In the genomic region with DNA sequence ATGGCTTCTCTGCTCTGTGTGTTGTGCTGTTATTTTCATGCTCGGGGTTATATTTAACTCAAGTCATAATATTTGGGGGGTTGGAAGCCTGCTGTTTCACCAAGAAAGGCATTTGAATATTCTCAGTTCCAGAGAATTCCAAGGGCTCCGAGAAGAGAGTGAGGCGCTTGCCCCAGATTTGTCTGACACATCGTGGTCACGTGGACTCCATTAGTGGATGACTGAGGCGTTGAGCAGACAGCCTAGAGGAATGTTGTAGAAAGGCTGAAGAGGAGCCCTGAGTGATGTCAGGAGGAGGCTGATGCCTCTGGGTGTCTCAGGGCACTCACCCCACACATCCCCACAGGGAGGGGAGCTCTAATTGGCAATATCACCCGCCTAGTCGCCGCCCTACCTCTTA, we compare ENCODE assay signal across 19 mouse cellular contexts.
DNase-seq lines count a peak whose midpoint lies in the region; ATAC-seq and TF ChIP-seq lines count a peak whose summit lies in the region.
"Had no signal": no experiment of that assay in that cellular context is flagged by ENCODE, and none has a peak within 500 bp of the region (broad histone marks: within the 10 kb centered on the region; RNA-seq: fewer than 3 reads in every experiment).

No protein-coding gene starts in this region.

- no peak overlapping the region for H3K27ac ChIP-seq in heart, embryonic 11.5 days (ENCODE audit: low read depth, low read length)
- H3K27ac ChIP-seq in heart, adult 2 months = no peak overlapping the region
- peak overlapping the region; percentile 38; the same call in 1 of the 2 replicates for H3K27ac ChIP-seq in midbrain, postnatal 0 days (ENCODE audit: low read depth, low read length)
- no peak overlapping the region for H3K27ac ChIP-seq in midbrain, embryonic 11.5 days (ENCODE audit: low read depth, low read length)
- H3K27ac ChIP-seq: embryonic facial prominence, embryonic 12.5 days; gastrocnemius, adult 2 months; hindbrain, embryonic 15.5 days; kidney, embryonic 15.5 days; neural tube, embryonic 15.5 days had no signal

- TF ChIP-seq CTCF in heart, adult 2 months (IDR thresholded peaks at IDR 0.05) = no peak
- TF ChIP-seq CTCF in midbrain, postnatal 0 days (IDR thresholded peaks at IDR 0.05) = no peak

- TF ChIP-seq POLR2A in heart, adult 2 months (IDR thresholded peaks at IDR 0.05; ENCODE audit: insufficient read depth, low read depth, low read length) = no peak

- no peak for TF ChIP-seq EP300 in heart, adult 2 months (IDR thresholded peaks at IDR 0.05; ENCODE audit: insufficient read depth, low read depth, low read length)

- no peak overlapping the region for H3K4me3 ChIP-seq in heart, embryonic 11.5 days (ENCODE audit: low read depth, low read length)
- no peak overlapping the region for H3K4me3 ChIP-seq in heart, adult 2 months
- no peak overlapping the region for H3K4me3 ChIP-seq in midbrain, postnatal 0 days (ENCODE audit: low read depth, low read length)
- H3K4me3 ChIP-seq in midbrain, embryonic 11.5 days (ENCODE audit: low read depth, low read length) = no peak overlapping the region
- H3K4me3 ChIP-seq: embryonic facial prominence, embryonic 12.5 days; gastrocnemius, adult 2 months; hindbrain, embryonic 15.5 days; kidney, embryonic 15.5 days; megakaryocyte, embryonic 14.5 days; neural tube, embryonic 15.5 days had no signal

- no peaks in the 10 kb centered on the region for H3K79me2 ChIP-seq in heart, adult 2 months (replicated peaks; ENCODE audit: control insufficient read depth, insufficient read depth, low read length)

- no peak for DNase-seq in heart, adult 2 months
- no peak for DNase-seq in midbrain, postnatal 0 days (ENCODE audit: low spot score)
- no peak for DNase-seq in midbrain, embryonic 11.5 days (ENCODE audit: low spot score, missing footprints)
- peak; percentile 39 to 42 for DNase-seq in left cerebral cortex, adult 9 months (ENCODE audit: low spot score in 2 of 2)
- DNase-seq in telencephalon, adult 2 months (ENCODE audit: low read depth, low spot score) = peak; percentile 73
- DNase-seq in kidney, adult 8-10 months = no peak
- DNase-seq in spleen, adult 18-20 months = no peak
- DNase-seq: adrenal gland, postnatal 25 days; cerebellum, postnatal 36 days; gastrocnemius, adult 2 months; liver; lung, embryonic 14.5 days; thymus, postnatal 36 days had no signal

- no peak overlapping the region for H3K9ac ChIP-seq in heart, embryonic 11.5 days (ENCODE audit: low read depth, low read length)
- H3K9ac ChIP-seq in heart, adult 2 months (ENCODE audit: low read depth, low read length) = no peak overlapping the region
- no peak overlapping the region for H3K9ac ChIP-seq in midbrain, postnatal 0 days (replicated peaks; ENCODE audit: low read length, poor library complexity, severe bottlenecking)
- no peak overlapping the region for H3K9ac ChIP-seq in midbrain, embryonic 11.5 days (ENCODE audit: low read length)
- H3K9ac ChIP-seq: embryonic facial prominence, embryonic 12.5 days; hindbrain, embryonic 15.5 days; kidney, embryonic 15.5 days; lung, embryonic 14.5 days; neural tube, embryonic 15.5 days had no signal

- H3K4me1 ChIP-seq in heart, embryonic 11.5 days (ENCODE audit: control insufficient read depth, insufficient read depth, low read length) = peaks cover 12% of the 10 kb centered on the region
- no peaks in the 10 kb centered on the region for H3K4me1 ChIP-seq in heart, adult 2 months (ENCODE audit: control insufficient read depth, insufficient read depth, low read length)
- H3K4me1 ChIP-seq in midbrain, postnatal 0 days (ENCODE audit: insufficient read depth, low read length) = peaks cover 20% of the 10 kb centered on the region
- H3K4me1 ChIP-seq in midbrain, embryonic 11.5 days (ENCODE audit: control insufficient read depth, insufficient read depth, low read length) = peaks cover 7% of the 10 kb centered on the region; the same call in 1 of the 2 replicates
- H3K4me1 ChIP-seq: megakaryocyte, embryonic 14.5 days had no signal

- 0 out of 2 replicates have a peak, but pooled peaks have one; percentile 18 for ATAC-seq in heart, embryonic 11.5 days (replicated peaks; ENCODE audit: insufficient number of reproducible peaks, low FRiP score, low TSS enrichment)
- no peak for ATAC-seq in midbrain, postnatal 0 days (ENCODE audit: low FRiP score)
- no peak for ATAC-seq in midbrain, embryonic 11.5 days (ENCODE audit: low FRiP score)

- WGBS in heart, embryonic 11.5 days (ENCODE audit: insufficient replicate concordance) = 53% methylated on average over 9 of the region's 9 CpGs
- 69% methylated on average over 9 of the region's 9 CpGs for WGBS in heart, adult 2 months
- 80% methylated on average over 9 of the region's 9 CpGs for WGBS in midbrain, postnatal 0 days
- 91% methylated on average over 9 of the region's 9 CpGs for WGBS in midbrain, embryonic 11.5 days

- H3K4me2 ChIP-seq in heart, embryonic 11.5 days = no peak overlapping the region
- no peak overlapping the region for H3K4me2 ChIP-seq in midbrain, postnatal 0 days (ENCODE audit: low read depth, low read length, poor library complexity, severe bottlenecking)
- H3K4me2 ChIP-seq in midbrain, embryonic 11.5 days = no peak overlapping the region
- H3K4me2 ChIP-seq: embryonic facial prominence, embryonic 12.5 days; hindbrain, embryonic 15.5 days; kidney, embryonic 15.5 days; lung, embryonic 14.5 days; neural tube, embryonic 15.5 days had no signal

- H3K36me3 ChIP-seq in heart, embryonic 11.5 days (ENCODE audit: control insufficient read depth, insufficient read depth, low read length) = no peaks in the 10 kb centered on the region
- no peaks in the 10 kb centered on the region for H3K36me3 ChIP-seq in heart, adult 2 months (ENCODE audit: control insufficient read depth, insufficient read depth, low read length)
- no peaks in the 10 kb centered on the region for H3K36me3 ChIP-seq in midbrain, postnatal 0 days (ENCODE audit: insufficient read depth, low read length)
- no peaks in the 10 kb centered on the region for H3K36me3 ChIP-seq in midbrain, embryonic 11.5 days (ENCODE audit: control insufficient read depth, insufficient read depth, low read length)
- H3K36me3 ChIP-seq: embryonic facial prominence, embryonic 12.5 days; hindbrain, embryonic 15.5 days; kidney, embryonic 15.5 days; neural tube, embryonic 15.5 days had no signal

- H3K9me3 ChIP-seq in heart, embryonic 11.5 days (replicated peaks; ENCODE audit: control insufficient read depth, low read length) = no peaks in the 10 kb centered on the region
- H3K9me3 ChIP-seq in midbrain, postnatal 0 days (ENCODE audit: low read length) = no peaks in the 10 kb centered on the region
- H3K9me3 ChIP-seq in midbrain, embryonic 11.5 days (ENCODE audit: control insufficient read depth, low read length) = no peaks in the 10 kb centered on the region
- H3K9me3 ChIP-seq: embryonic facial prominence, embryonic 12.5 days; hindbrain, embryonic 15.5 days; kidney, embryonic 15.5 days; neural tube, embryonic 15.5 days had no signal

- intact Hi-C loops in heart, adult 2 months (cut with DNase I) = no loop called here

- peaks cover 22% of the 10 kb centered on the region for H3K27me3 ChIP-seq in heart, embryonic 11.5 days (ENCODE audit: control insufficient read depth, insufficient read depth, low read length)
- H3K27me3 ChIP-seq in heart, adult 2 months (ENCODE audit: control insufficient read depth, insufficient read depth, low read length) = no peaks in the 10 kb centered on the region
- H3K27me3 ChIP-seq in midbrain, postnatal 0 days (ENCODE audit: insufficient read depth, low read length) = 0 out of 2 replicates have a peak, but pooled peaks cover 3% of the 10 kb centered on the region
- H3K27me3 ChIP-seq in midbrain, embryonic 11.5 days (ENCODE audit: control insufficient read depth, insufficient read depth, low read length) = no peaks in the 10 kb centered on the region; the same call in 1 of the 2 replicates
- H3K27me3 ChIP-seq: embryonic facial prominence, embryonic 12.5 days; hindbrain, embryonic 15.5 days; megakaryocyte, embryonic 14.5 days had no signal

Comparison
In these comparisons a context has a peak if more than half of its experiments do, and no peak if none do; other contexts are left out.
1. DNase-seq: peak in left cerebral cortex, adult 9 months (2 of 2) and telencephalon, adult 2 months (single experiment); none in heart, adult 2 months (0 of 2), midbrain, postnatal 0 days (single experiment), midbrain, embryonic 11.5 days (single experiment), kidney, adult 8-10 months (0 of 2) and spleen, adult 18-20 months (0 of 2).